Mouse (Mus musculus) heart, embryonic 12.5 days (tissue): ENCODE measurements around the gene Ercc8. TPM values are rescaled to one million over a fixed set of nuclear protein-coding genes. Genes with fewer than 3 reads are reported as not detected.

Experiments
- ATAC-seq: fragments of 200-750 bp; cut with Nextera tagmentation; 2 replicates; pipeline ENCODE4 v1.8.0; 2017; ENCODE audit warnings: moderate TSS enrichment, moderate library complexity; ENCODE audit not compliant: insufficient number of reproducible peaks, low FRiP score
- H3K27ac ChIP-seq: fragments of 300-500 bp; sonication (generic); 2 replicates; pipeline ENCODE4 v1.5.1; 2016; ENCODE audit warnings: mild to moderate bottlenecking, moderate library complexity; ENCODE audit not compliant: poor library complexity, severe bottlenecking
- H3K27me3 ChIP-seq: fragments of 300-500 bp; sonication (generic); replicated peaks from 2 replicates; pipeline ENCODE4 v1.6.1; 2016; ENCODE audit warnings: mild to moderate bottlenecking, moderate library complexity
- H3K36me3 ChIP-seq: fragments of 300-500 bp; sonication (generic); 2 replicates; pipeline ENCODE4 v1.6.1; 2016; ENCODE audit warnings: mild to moderate bottlenecking, moderate library complexity
- H3K4me1 ChIP-seq: fragments of 300-500 bp; sonication (generic); replicated peaks from 2 replicates; pipeline ENCODE4 v1.6.1; 2016; ENCODE audit warnings: mild to moderate bottlenecking
- H3K4me2 ChIP-seq: fragments of 300-500 bp; sonication (generic); 2 replicates; pipeline ENCODE4 v1.6.1; 2016; ENCODE audit warnings: mild to moderate bottlenecking, moderate library complexity
- H3K4me3 ChIP-seq: fragments of 300-500 bp; sonication (generic); 2 replicates; pipeline ENCODE4 v1.5.1; 2016; ENCODE audit warnings: mild to moderate bottlenecking
- H3K9ac ChIP-seq: fragments of 300-500 bp; sonication (generic); 2 replicates; pipeline ENCODE4 v1.6.1; 2016; ENCODE audit warnings: mild to moderate bottlenecking, moderate library complexity
- H3K9me3 ChIP-seq: fragments of 300-500 bp; sonication (generic); replicated peaks from 2 replicates; pipeline ENCODE4 v1.6.1; 2016; ENCODE audit warnings: mild to moderate bottlenecking, moderate library complexity
- WGBS: fragments of 180-500 bp; shearing (Covaris S2); methylation state at CpG from one replicate; pipeline ENCODE4 v1.1.7; 2016; 5-methylcytosine and 5-hydroxymethylcytosine counted together
- polyA plus RNA-seq: library from polyadenylated mRNA; unstranded; fragments of >200 nt; fragmentation: Nextera tagmentation; extraction: Ambion mirVana; gene quantifications from 2 replicates; pipeline ENCODE4 v1.2.1, GENCODE M21; 2016

The Ercc8 gene
- polyA plus RNA-seq, 1 experiment from 2014 or later, result 12.5 TPM

DNA sequence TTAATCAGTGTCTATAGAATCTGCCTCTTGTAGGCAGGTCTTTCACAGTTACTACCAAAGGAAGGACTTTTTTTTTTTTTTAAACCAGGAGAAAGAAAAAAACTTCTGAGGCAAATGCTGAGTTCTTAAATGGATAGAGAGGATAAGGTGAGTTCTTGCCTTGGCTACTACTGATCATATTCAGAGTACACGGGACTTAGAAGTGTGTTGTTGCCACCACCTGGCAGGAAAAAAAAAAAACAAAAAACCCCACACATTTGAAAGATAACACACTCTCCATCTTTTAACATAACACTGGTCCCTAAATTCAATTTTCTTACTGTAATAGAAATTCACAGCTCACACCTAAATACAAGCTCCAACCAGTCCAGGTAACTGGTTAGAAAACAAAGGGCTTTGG is 30.6 kb upstream of the Ercc8 start:
- WGBS, result 59% methylated on average over 1 of the region's 1 CpGs
- Histone ChIP-seq H3K4me1 (peaks cover 9% of the 10 kb centered on the region), H3K9me3 (no peaks in the 10 kb centered on the region), H3K27me3 (no peaks in the 10 kb centered on the region), H3K4me3 (no peak overlapping the region), H3K27ac (no peak overlapping the region), H3K36me3 (no peaks in the 10 kb centered on the region), H3K4me2 (no peak overlapping the region), H3K9ac (no peak overlapping the region)
- ATAC-seq, result no peak

GRCm38 (mm10) chr13:108129070-108129469 is 29.5 kb upstream of the Ercc8 start:
- no peaks in the 10 kb centered on the region for H3K36me3 ChIP-seq
- no peak for ATAC-seq
- H3K27me3 ChIP-seq, result no peaks in the 10 kb centered on the region
- H3K27ac ChIP-seq, result no peak overlapping the region
- H3K9ac ChIP-seq, result no peak overlapping the region
- H3K9me3 ChIP-seq, result no peaks in the 10 kb centered on the region
- peaks cover 12% of the 10 kb centered on the region for H3K4me1 ChIP-seq
- WGBS, result 63% methylated on average over 7 of the region's 7 CpGs
- no peak overlapping the region for H3K4me2 ChIP-seq
- no peak overlapping the region for H3K4me3 ChIP-seq

DNA sequence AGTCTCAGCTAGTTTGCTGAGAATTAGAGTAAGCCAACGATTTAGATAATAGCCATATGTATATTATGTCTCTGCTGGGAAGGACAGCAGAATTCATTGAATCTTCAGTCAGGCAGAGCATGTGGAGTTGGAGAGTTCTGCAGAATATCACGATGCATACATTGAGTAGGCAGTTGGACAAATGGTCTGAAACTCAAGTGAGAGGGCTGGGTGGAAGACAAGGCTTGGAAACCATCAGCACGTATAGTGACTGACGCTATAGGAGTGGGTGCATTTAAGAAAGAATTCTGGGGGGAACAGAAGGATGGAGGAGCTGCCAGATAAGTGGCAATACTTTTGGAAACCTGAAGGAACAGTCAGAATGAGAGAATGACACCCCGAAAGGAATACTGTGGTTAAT is 27.8 kb upstream of the Ercc8 start:
- Histone ChIP-seq H3K9ac (no peak overlapping the region), H3K4me2 (no peak overlapping the region), H3K27ac (no peak overlapping the region), H3K36me3 (no peaks in the 10 kb centered on the region), H3K9me3 (no peaks in the 10 kb centered on the region), H3K27me3 (no peaks in the 10 kb centered on the region), H3K4me1 (peaks cover 12% of the 10 kb centered on the region), H3K4me3 (no peak overlapping the region)
- 86% methylated on average over 5 of the region's 5 CpGs for WGBS
- ATAC-seq, result no peak

DNA sequence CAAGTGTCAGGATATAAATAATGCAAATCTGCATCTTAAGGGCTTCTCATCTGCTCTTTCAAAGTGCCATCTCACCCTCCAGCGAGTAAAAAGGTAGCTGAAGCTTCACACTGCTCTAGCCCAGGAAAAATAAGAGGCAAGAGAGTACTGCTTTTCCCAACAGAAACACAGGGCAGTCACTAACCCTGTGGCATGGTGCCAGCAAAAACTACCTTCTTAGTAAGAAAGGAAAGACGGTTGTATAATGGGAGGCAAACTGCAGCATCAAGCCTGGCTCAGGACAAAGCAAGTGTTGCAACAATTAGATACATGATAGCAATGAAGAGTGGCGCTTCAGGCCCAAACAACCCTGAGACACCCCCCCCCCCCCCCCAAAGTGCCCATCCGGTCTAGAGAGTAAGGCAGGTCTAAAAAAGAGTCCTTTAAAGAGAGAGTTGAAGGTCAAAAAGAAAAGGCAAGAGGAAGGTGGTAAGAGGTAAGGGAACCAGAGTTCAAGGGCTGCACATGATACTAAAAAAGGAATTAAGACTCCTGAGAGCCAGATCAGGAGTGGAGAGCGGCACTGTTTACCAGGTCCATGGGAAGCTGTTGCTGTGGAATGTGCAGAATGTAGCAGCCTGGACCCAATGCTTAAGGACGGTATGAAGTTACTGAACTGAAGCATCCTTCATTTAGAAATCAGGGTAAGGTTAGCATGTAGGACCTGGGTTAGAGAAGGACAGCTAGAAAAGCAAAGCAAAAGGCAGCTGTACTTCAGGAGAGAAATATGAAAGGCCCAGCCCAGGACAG is 26.3 kb upstream of the Ercc8 start:
- H3K9me3 ChIP-seq, result no peaks in the 10 kb centered on the region
- H3K4me2 ChIP-seq, result no peak overlapping the region
- H3K4me1 ChIP-seq, result peaks cover 12% of the 10 kb centered on the region
- H3K9ac ChIP-seq, result no peak overlapping the region
- H3K27ac ChIP-seq, result 0 out of 2 replicates have a peak overlapping the region, but pooled peaks have one; percentile 27
- no peak for ATAC-seq
- 38% methylated on average over 6 of the region's 6 CpGs for WGBS
- H3K36me3 ChIP-seq, result no peaks in the 10 kb centered on the region
- no peaks in the 10 kb centered on the region for H3K27me3 ChIP-seq
- no peak overlapping the region for H3K4me3 ChIP-seq

DNA sequence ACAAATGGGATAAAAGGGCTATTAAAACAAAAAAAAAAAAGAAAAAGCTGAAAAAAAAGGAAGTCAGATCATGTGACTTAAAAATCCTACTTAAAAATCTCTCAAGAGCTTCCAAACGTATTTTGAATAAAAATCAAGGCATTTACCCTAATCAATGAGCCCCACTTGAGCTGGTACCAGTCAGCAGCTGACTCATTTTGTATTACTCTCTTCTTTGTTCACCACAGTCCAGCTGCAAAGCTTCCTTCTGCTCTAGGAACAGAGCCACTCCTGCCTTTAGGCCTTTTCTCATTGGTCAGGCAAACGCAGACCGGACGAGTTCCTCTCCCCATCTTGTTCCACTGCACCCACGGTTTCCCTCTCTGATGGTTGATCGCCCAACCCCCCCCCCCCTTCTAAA is 22.9 kb upstream of the Ercc8 start:
- Histone ChIP-seq H3K4me2 (no peak overlapping the region), H3K36me3 (no peaks in the 10 kb centered on the region), H3K9ac (no peak overlapping the region), H3K27ac (no peak overlapping the region), H3K27me3 (no peaks in the 10 kb centered on the region), H3K4me3 (no peak overlapping the region), H3K9me3 (no peaks in the 10 kb centered on the region), H3K4me1 (peaks cover 12% of the 10 kb centered on the region)
- WGBS, result 75% methylated on average over 6 of the region's 6 CpGs
- ATAC-seq, result no peak

DNA sequence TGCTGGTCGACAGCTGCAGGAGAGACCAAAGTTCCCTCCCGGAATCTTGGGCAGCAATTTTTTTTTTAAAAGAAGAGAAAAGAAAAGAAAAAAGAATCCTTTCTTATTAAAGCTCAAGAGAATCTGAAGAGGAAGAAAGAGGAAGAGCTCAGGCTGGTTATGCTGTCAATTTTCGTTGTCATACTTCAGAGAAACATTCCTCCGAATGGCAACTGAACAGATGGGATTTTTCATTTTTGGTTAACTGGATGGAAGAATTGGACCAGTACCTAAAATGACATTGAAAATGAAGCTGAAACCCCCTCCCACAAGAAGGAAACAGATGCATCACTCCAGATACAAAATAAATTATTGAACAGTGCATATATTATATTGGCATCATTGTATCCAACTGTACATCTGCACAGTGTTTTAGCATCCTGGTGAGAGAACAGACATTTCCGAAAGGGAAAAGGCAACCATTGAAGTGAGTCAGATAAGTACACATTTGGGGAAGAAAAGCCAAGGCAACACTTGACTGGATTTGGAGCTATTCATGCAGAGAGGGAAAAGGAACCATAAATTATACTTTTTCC is 20.0 kb upstream of the Ercc8 start:
- Histone ChIP-seq H3K27ac (no peak overlapping the region), H3K4me3 (no peak overlapping the region), H3K36me3 (no peaks in the 10 kb centered on the region), H3K9ac (no peak overlapping the region), H3K27me3 (no peaks in the 10 kb centered on the region), H3K4me2 (no peak overlapping the region), H3K4me1 (no peaks in the 10 kb centered on the region), H3K9me3 (no peaks in the 10 kb centered on the region)
- ATAC-seq, result no peak
- 78% methylated on average over 5 of the region's 5 CpGs for WGBS

GRCm38 (mm10) chr13:108144086-108144485 is 14.4 kb upstream of the Ercc8 start:
- no peak for ATAC-seq
- 90% methylated on average over 8 of the region's 8 CpGs for WGBS

GRCm38 (mm10) chr13:108151782-108152181 is 6.7 kb upstream of the Ercc8 start:
- Histone ChIP-seq H3K27me3 (no peaks in the 10 kb centered on the region), H3K36me3 (no peaks in the 10 kb centered on the region), H3K27ac (no peak overlapping the region), H3K9me3 (no peaks in the 10 kb centered on the region), H3K4me1 (no peaks in the 10 kb centered on the region), H3K9ac (no peak overlapping the region), H3K4me2 (no peak overlapping the region), H3K4me3 (no peak overlapping the region)
- no peak for ATAC-seq

More at GRCm38 (mm10) chr13:108144086-108144485, 14.4 kb upstream of the Ercc8 start:
- no peak overlapping the region for H3K27ac ChIP-seq
- no peaks in the 10 kb centered on the region for H3K36me3 ChIP-seq
- no peaks in the 10 kb centered on the region for H3K27me3 ChIP-seq
- H3K4me2 ChIP-seq, result no peak overlapping the region
- no peak overlapping the region for H3K9ac ChIP-seq
- no peaks in the 10 kb centered on the region for H3K4me1 ChIP-seq
- no peaks in the 10 kb centered on the region for H3K9me3 ChIP-seq
- no peak overlapping the region for H3K4me3 ChIP-seq

- no peaks in the 10 kb centered on the region for H3K9me3 ChIP-seq
- ATAC-seq, result no peak
- 56% methylated on average over 8 of the region's 8 CpGs for WGBS
- H3K36me3 ChIP-seq, result no peaks in the 10 kb centered on the region
- peaks cover 4% of the 10 kb centered on the region for H3K4me1 ChIP-seq
- H3K27ac ChIP-seq, result no peak overlapping the region
- no peak overlapping the region for H3K4me3 ChIP-seq
- no peaks in the 10 kb centered on the region for H3K27me3 ChIP-seq
- H3K9ac ChIP-seq, result no peak overlapping the region
- H3K4me2 ChIP-seq, result no peak overlapping the region
Measured at GRCm38 (mm10) chr13:108152650-108153372, 5.7 kb upstream of the Ercc8 start.

DNA sequence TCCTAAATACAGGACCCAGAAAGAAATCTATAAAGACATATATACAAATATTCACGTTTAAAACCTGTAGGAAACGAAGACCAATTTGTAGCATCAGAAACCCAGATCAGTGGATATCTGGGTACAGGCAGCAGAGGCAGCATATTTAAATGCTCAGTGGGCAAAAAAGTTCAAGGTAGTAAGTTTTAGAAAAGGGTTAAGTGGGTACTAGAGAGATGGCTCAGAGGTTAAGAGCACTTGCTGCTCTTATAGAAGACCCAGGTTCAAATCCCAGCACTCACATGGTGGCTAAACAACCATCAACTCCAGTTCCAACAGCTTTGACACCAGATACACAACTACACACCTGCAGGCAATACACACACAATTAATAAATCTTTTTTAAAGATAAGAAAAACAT is 1.4 kb upstream of the Ercc8 start:
- Histone ChIP-seq H3K4me2 (no peak overlapping the region), H3K4me3 (no peak overlapping the region)

DNA sequence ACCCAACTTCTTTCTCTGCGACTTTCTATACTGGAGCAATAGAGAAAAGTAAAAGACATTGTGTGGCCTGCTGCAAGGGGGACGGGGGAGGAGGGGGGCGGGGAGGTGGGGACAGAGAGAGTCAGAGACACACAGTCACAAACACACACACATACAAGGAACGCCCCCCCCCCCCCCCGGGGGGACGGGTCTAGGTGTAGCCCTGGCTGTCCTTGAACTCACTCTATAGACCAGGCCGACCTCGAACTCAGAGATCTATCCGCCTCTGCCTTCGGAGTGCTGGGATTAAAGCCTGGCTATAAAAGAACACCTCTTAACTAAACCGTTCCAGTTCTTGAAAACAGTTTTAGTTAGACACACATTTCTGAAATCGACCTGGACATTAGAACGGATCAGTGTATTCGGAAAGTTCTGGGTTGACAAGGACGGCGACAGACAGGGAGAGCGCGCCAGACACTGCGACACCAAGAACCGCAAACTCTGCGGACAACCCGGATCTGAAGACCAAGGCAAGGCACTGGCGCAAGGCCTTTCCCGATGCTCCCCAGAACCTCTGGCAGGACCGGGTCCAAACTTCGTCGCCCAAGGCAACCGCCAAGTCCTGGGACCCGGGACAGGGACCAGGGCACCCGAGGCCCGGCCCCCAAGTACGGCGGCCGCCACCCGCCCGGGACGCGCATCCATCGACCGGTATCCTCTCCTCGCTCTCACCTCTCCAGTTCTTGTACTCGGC is 633 bp upstream of the Ercc8 start:
- Histone ChIP-seq H3K27ac (no peak overlapping the region), H3K4me1 (peaks cover 11% of the 10 kb centered on the region), H3K9ac (peak overlapping the region; percentile 81), H3K27me3 (no peaks in the 10 kb centered on the region), H3K4me2 (peak overlapping the region; percentile 82), H3K9me3 (no peaks in the 10 kb centered on the region), H3K4me3 (peak overlapping the region; percentile 84), H3K36me3 (peaks cover 5% of the 10 kb centered on the region; the same call in 1 of the 2 replicates)
- peak; percentile 38 for ATAC-seq
- 4% methylated on average over 41 of the region's 42 CpGs for WGBS

More for the DNA sequence above, 1.4 kb upstream of the Ercc8 start:
- ATAC-seq, result no peak
- Histone ChIP-seq H3K9me3 (no peaks in the 10 kb centered on the region), H3K27me3 (no peaks in the 10 kb centered on the region), H3K36me3 (peaks cover 5% of the 10 kb centered on the region; the same call in 1 of the 2 replicates), H3K9ac (no peak overlapping the region), H3K4me1 (peaks cover 11% of the 10 kb centered on the region), H3K27ac (no peak overlapping the region)
- WGBS, result 75% methylated on average over 2 of the region's 2 CpGs
